ENCODE assay signal across 11 mouse cellular contexts in genomic region chr17:31521948-31522347, GRCm38 (mm10). TPM values are rescaled to one million over a fixed set of nuclear protein-coding genes. Genes with fewer than 3 reads are reported as not detected.
A peak's percentile ranks its signal among the peaks of the same experiment; 100 is the strongest.
DNase-seq lines count a peak whose midpoint lies in the region; ATAC-seq and TF ChIP-seq lines count a peak whose summit lies in the region.
"Had no signal": no experiment of that assay in that cellular context is flagged by ENCODE, and none has a peak within 500 bp of the region (broad histone marks: within the 10 kb centered on the region; RNA-seq: fewer than 3 reads in every experiment).

No protein-coding gene starts in this region.

- DNase-seq in heart, postnatal 0 days (ENCODE audit: low spot score) = no peak
- no peak for DNase-seq in heart, adult 9 months (ENCODE audit: low spot score in 2 of 2)
- no peak for DNase-seq in G1E (ENCODE audit: low spot score)
- peak; percentile 77 to 78 for DNase-seq in cerebellum, postnatal 14 days
- DNase-seq in limb, embryonic 14.5 days (ENCODE audit: low spot score) = no peak
- DNase-seq in yolk sac, embryonic 10.5 days (ENCODE audit: low spot score) = no peak
- DNase-seq: heart, adult 2 months; lung, adult 2 months; thymus, adult 18-20 months had no signal

- peaks cover 18% of the 10 kb centered on the region for H3K4me1 ChIP-seq in heart, postnatal 0 days (ENCODE audit: control insufficient read depth, insufficient read depth)
- H3K4me1 ChIP-seq in G1E (ENCODE audit: insufficient read depth, low read depth, low read length) = peaks cover 44% of the 10 kb centered on the region
- peaks cover 15% of the 10 kb centered on the region for H3K4me1 ChIP-seq in limb, embryonic 14.5 days (ENCODE audit: control insufficient read depth, insufficient read depth, low read length)
- peaks cover 15% of the 10 kb centered on the region for H3K4me1 ChIP-seq in kidney, embryonic 16.5 days (ENCODE audit: insufficient read depth, low read length)

- no peaks in the 10 kb centered on the region for H3K9me3 ChIP-seq in heart, postnatal 0 days (replicated peaks; ENCODE audit: control insufficient read depth, low read length)
- no peaks in the 10 kb centered on the region for H3K9me3 ChIP-seq in G1E (replicated peaks)
- no peaks in the 10 kb centered on the region for H3K9me3 ChIP-seq in limb, embryonic 14.5 days (ENCODE audit: control insufficient read depth, low read length)
- no peaks in the 10 kb centered on the region for H3K9me3 ChIP-seq in kidney, embryonic 16.5 days (ENCODE audit: low read length)

- 0 out of 2 replicates have a peak overlapping the region, but pooled peaks have one; percentile 4 for H3K27ac ChIP-seq in heart, postnatal 0 days (ENCODE audit: low read depth)
- H3K27ac ChIP-seq in limb, embryonic 14.5 days (replicated peaks; ENCODE audit: low read depth, low read length) = no peak overlapping the region
- H3K27ac ChIP-seq in kidney, embryonic 16.5 days (ENCODE audit: low read length) = no peak overlapping the region
- H3K27ac ChIP-seq: kidney, postnatal 0 days had no signal

- H3K36me3 ChIP-seq in heart, postnatal 0 days (replicated peaks; ENCODE audit: control insufficient read depth, insufficient read depth, low read length) = peaks cover 38% of the 10 kb centered on the region
- peaks cover 49% of the 10 kb centered on the region for H3K36me3 ChIP-seq in G1E (replicated peaks)
- peaks cover 33% of the 10 kb centered on the region for H3K36me3 ChIP-seq in limb, embryonic 14.5 days (ENCODE audit: control insufficient read depth, insufficient read depth, low read length)
- peaks cover 19% of the 10 kb centered on the region for H3K36me3 ChIP-seq in kidney, embryonic 16.5 days (ENCODE audit: insufficient read depth, low read length)

- no peaks in the 10 kb centered on the region for H3K27me3 ChIP-seq in heart, postnatal 0 days (ENCODE audit: control insufficient read depth, insufficient read depth, low read length)
- H3K27me3 ChIP-seq in G1E (ENCODE audit: insufficient read depth, low read length) = no peaks in the 10 kb centered on the region
- no peaks in the 10 kb centered on the region for H3K27me3 ChIP-seq in limb, embryonic 14.5 days (ENCODE audit: control insufficient read depth, insufficient read depth, low read length)
- H3K27me3 ChIP-seq in kidney, embryonic 16.5 days (ENCODE audit: insufficient read depth, low read length) = no peaks in the 10 kb centered on the region

- TF ChIP-seq CTCF in heart, postnatal 0 days (IDR thresholded peaks at IDR 0.05; ENCODE audit: low read depth) = no peak
- no peak for TF ChIP-seq CTCF in G1E (IDR thresholded peaks at IDR 0.05; ENCODE audit: low read depth, low read length)

- ATAC-seq in heart, postnatal 0 days (ENCODE audit: insufficient read depth, low read depth) = no peak
- no peak for ATAC-seq in G1E (ENCODE audit: extremely low read depth, insufficient number of reproducible peaks, low FRiP score, poor library complexity, severe bottlenecking)
- no peak for ATAC-seq in limb, embryonic 14.5 days (ENCODE audit: low FRiP score, low read depth)
- no peak for ATAC-seq in kidney, embryonic 16.5 days (ENCODE audit: low FRiP score, low TSS enrichment)

- no peak overlapping the region for H3K4me2 ChIP-seq in heart, postnatal 0 days (ENCODE audit: low read depth, low read length)
- H3K4me2 ChIP-seq in limb, embryonic 14.5 days (replicated peaks; ENCODE audit: low read depth, low read length, severe bottlenecking) = peak overlapping the region; percentile 76; the same call in 1 of the 2 replicates
- no peak overlapping the region for H3K4me2 ChIP-seq in kidney, embryonic 16.5 days (replicated peaks; ENCODE audit: low read depth, low read length)

- no peak for TF ChIP-seq EP300 in heart, postnatal 0 days (IDR thresholded peaks at IDR 0.05; ENCODE audit: low read depth)

- H3K9ac ChIP-seq in heart, postnatal 0 days (replicated peaks; ENCODE audit: low read depth, low read length) = no peak overlapping the region
- H3K9ac ChIP-seq in limb, embryonic 14.5 days (ENCODE audit: low read depth, low read length, severe bottlenecking) = no peak overlapping the region
- no peak overlapping the region for H3K9ac ChIP-seq in kidney, embryonic 16.5 days (replicated peaks; ENCODE audit: low read length)

- WGBS in heart, postnatal 0 days = 83% methylated on average over 6 of the region's 6 CpGs
- WGBS in limb, embryonic 14.5 days = 91% methylated on average over 6 of the region's 6 CpGs
- 95% methylated on average over 6 of the region's 6 CpGs for WGBS in kidney, embryonic 16.5 days

- no peak overlapping the region for H3K4me3 ChIP-seq in heart, postnatal 0 days (ENCODE audit: low read depth, low read length)
- peak overlapping the region; percentile 86; the same call in 1 of the 2 replicates for H3K4me3 ChIP-seq in G1E (ENCODE audit: low read depth, low read length)
- no peak overlapping the region for H3K4me3 ChIP-seq in limb, embryonic 14.5 days (replicated peaks; ENCODE audit: low read length)
- H3K4me3 ChIP-seq in kidney, embryonic 16.5 days (ENCODE audit: low read length) = no peak overlapping the region

- no peak for TF ChIP-seq POLR2A in limb, embryonic 14.5 days (IDR thresholded peaks at IDR 0.05; ENCODE audit: borderline replicate concordance, extremely low read depth, insufficient read depth, insufficient read length)

RNA-seq across cellular contexts. Expression of gene Ndufv3, which starts 2.0 kb away (rescaled TPM):
- total RNA-seq in heart, postnatal 0 days (2014; rRNA removed; ENCODE audit: low replicate concordance) = 592 and 689 TPM in 2 replicates
- polyA plus RNA-seq in heart, postnatal 0 days (2015; fragmentation: Nextera tagmentation; extraction: Ambion mirVana) = 1,214 and 1,242 TPM in 2 replicates
- total RNA-seq in G1E (2014; fragmentation: Nextera tagmentation) (180 and 181 TPM in 2 replicates), G1E (2017) (693 and 773 TPM in 2 replicates)
- polyA plus RNA-seq in G1E (2012) = 528 and 713 TPM in 2 replicates
- polyA plus RNA-seq in limb, embryonic 14.5 days (2012; rRNA removed) = 86.4 and 103 TPM in 2 replicates
- 277 and 285 TPM in 2 replicates for polyA plus RNA-seq in limb, embryonic 14.5 days (2014; fragmentation: Nextera tagmentation; extraction: Ambion mirVana)
- polyA plus RNA-seq in kidney, embryonic 16.5 days (2015; fragmentation: Nextera tagmentation; extraction: Ambion mirVana) = 262 and 271 TPM in 2 replicates

RNA-seq across cellular contexts. Expression of gene Wdr4, which starts 2.2 kb away (rescaled TPM):
- 19.9 and 30.8 TPM in 2 replicates for total RNA-seq in heart, postnatal 0 days (2014; rRNA removed; ENCODE audit: low replicate concordance)
- polyA plus RNA-seq in heart, postnatal 0 days (2015; fragmentation: Nextera tagmentation; extraction: Ambion mirVana) = 10.4 and 11.0 TPM in 2 replicates
- total RNA-seq in G1E (2014; fragmentation: Nextera tagmentation) (13.0 and 21.2 TPM in 2 replicates), G1E (2017) (18.4 and 20.6 TPM in 2 replicates)
- 51.0 and 59.3 TPM in 2 replicates for polyA plus RNA-seq in G1E (2012)
- 45.0 and 52.6 TPM in 2 replicates for polyA plus RNA-seq in limb, embryonic 14.5 days (2012; rRNA removed)
- 29.6 and 31.5 TPM in 2 replicates for polyA plus RNA-seq in limb, embryonic 14.5 days (2014; fragmentation: Nextera tagmentation; extraction: Ambion mirVana)
- 51.6 and 57.8 TPM in 2 replicates for polyA plus RNA-seq in kidney, embryonic 16.5 days (2015; fragmentation: Nextera tagmentation; extraction: Ambion mirVana)

RNA-seq across cellular contexts. Expression of gene Pknox1, which starts 42.6 kb away (rescaled TPM):
- 17.2 and 74.0 TPM in 2 replicates for total RNA-seq in heart, postnatal 0 days (2014; rRNA removed; ENCODE audit: low replicate concordance)
- polyA plus RNA-seq in heart, postnatal 0 days (2015; fragmentation: Nextera tagmentation; extraction: Ambion mirVana) = 8.2 and 8.7 TPM in 2 replicates
- total RNA-seq in G1E (2014; fragmentation: Nextera tagmentation) = 30.4 and 34.8 TPM in 2 replicates
- 25.1 and 29.0 TPM in 2 replicates for total RNA-seq in G1E (2017)
- polyA plus RNA-seq in G1E (2012) = 6.2 and 8.5 TPM in 2 replicates
- 30.1 and 34.6 TPM in 2 replicates for polyA plus RNA-seq in limb, embryonic 14.5 days (2012; rRNA removed)
- 35.8 and 39.4 TPM in 2 replicates for polyA plus RNA-seq in limb, embryonic 14.5 days (2014; fragmentation: Nextera tagmentation; extraction: Ambion mirVana)
- polyA plus RNA-seq in kidney, embryonic 16.5 days (2015; fragmentation: Nextera tagmentation; extraction: Ambion mirVana) = 38.2 and 44.5 TPM in 2 replicates

Comparison
In these comparisons a context has a peak if more than half of its experiments do, and no peak if none do; other contexts are left out.
1. DNase-seq: peak in cerebellum, postnatal 14 days (2 of 2); none in heart, postnatal 0 days (single experiment), heart, adult 9 months (0 of 2), G1E (single experiment), limb, embryonic 14.5 days (single experiment) and yolk sac, embryonic 10.5 days (single experiment).